Mouse (Mus musculus) layer of hippocampus, postnatal 14 days (tissue): ENCODE results near the gene Znhit3. TPM values are rescaled to one million over a fixed set of nuclear protein-coding genes. Genes with fewer than 3 reads are reported as not detected.

Experiments
- DNase-seq, 2 experiments: peaks; one replicate each; pipeline ENCODE4 v3.0.0; 2021 to 2022; ENCODE audit warnings: low spot score in 2 of 2, mixed read lengths in 1 of 2
- total RNA-seq, 2 experiments: library from RNA; stranded (reverse); gene quantifications; 2 replicates each; pipeline ENCODE4 v1.2.3; 2021

The Znhit3 gene
- total RNA-seq, 2 experiments from 2014 or later = 27.0 to 29.6 TPM

DNA sequence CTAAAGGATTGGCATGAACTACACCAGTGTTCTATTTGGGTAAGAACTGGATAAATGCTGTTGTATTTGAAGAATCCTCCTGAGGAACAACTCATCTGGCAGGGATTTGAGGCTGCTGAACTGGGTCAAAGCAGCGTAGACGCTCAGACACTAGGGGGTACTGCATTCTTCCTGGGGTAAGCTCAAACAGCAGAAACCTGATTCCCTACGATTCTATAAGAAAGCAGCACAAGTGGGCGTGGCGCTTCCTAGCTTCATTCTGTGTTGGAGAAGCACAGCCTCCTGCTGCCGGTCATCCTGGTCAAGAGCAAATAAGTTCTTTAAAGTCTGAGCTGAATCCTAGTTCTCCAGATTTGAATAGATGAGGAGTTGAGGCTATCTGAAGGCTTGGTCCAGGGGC lies 16.1 kb upstream of the Znhit3 start:
- DNase-seq = no peak

DNA sequence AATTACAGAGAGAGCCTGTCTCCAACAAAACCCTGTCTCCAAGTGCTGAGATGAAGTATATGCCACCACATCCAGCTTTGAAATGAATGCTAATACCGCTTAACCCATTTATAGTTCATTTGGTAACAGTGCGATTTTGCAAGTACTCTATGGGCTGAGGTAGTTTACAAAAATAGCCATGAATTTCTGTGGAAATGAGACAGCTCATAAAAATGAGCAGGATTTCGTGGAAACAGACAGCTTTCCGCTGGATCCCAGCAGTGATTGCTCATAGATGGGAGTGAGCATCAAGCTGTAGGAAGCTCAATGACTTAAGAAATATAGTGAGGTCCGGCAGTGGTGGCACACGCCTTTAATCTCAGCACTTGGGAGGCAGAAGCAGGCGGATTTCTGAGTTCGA lies 4.8 kb upstream of the Znhit3 start:
- DNase-seq = no peak

DNA sequence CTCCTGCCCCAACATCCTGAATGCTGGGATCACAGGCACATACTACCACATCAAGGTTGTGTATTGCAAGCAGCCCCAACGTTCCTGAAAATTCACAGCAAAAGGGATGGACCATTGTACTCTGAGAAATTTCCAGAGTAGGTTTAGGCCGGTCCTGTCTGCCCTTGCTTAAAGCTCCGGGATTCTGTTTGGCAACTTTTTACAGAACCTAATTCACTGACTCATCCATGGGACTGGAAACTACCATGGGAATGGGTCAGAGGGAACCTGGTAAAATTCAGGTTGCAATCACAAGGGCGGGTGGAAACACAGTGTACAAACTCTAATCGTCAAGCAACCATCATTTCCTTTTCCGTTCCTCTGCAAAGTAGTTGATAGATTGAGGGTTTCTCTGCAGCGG lies 3.8 kb upstream of the Znhit3 start:
- no peak for DNase-seq

DNA sequence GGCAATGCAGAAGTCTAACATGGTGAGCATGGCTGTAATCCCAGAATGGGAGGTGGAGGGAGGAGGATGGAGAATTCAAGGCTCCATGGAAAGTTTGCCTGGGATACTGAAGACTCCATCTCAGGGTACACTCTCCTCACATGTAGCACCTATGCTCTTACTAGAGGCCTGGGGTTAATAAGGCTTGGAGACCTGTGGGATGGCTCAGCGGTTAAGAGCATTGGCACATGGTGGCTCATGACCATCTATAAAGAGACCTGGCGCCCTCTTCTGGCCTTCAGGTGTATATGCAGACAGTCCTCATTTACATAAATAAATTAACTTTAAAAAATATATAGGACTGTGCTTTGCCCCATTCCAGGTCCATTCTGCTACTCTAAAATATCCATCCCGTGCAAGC lies 3.1 kb upstream of the Znhit3 start:
- DNase-seq = no peak

DNA sequence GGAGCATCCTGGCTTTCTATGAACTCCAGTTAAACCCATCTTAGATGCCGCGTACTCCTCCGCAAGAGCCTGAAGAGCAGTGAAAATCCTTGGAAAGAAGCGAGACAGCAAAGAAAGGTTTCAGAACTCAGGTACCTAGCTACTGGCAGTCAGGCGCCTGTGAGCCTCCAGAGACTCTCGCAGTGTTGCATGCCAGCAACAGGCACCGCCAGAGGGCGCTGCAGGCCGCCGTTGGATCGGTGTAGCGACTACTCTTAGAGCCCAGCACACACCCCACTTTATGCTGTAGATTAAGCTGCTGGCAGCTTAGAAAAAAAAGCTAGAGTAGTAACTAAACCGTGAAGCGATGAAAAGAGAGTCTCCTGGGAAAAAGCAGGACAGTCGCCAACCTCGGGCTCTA lies 2.3 kb upstream of the Znhit3 start:
- peak; percentile 88 to 90 for DNase-seq

DNA sequence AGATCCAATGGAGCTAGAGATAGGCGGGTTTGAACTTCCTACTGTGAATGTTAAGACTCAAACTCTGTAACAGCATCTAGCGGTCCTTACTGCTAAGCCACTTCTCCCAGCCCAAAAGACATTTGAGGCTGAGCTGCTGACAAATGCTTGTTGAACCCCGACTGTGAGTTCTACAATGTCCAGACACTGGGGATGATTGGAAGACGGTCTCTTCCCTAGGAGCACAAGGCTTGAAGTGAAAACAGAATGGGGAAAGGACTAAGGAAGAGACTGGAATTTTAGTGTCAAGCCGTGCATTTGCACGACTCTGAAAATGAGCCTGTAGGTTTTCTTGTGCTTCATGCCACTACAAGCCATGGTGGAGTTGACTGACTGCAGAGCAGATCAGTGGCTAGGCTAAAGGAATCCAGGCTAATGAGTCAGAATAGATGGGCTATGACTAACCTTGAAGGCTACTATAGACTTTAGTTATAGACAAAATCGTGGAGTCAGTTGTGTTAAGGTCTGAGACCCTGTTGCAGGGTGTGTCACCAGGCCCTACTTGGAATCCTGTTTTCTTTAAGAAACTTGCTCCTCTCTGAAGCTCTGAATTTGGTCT lies 636 bp upstream of the Znhit3 start:
- DNase-seq = no peak

DNA sequence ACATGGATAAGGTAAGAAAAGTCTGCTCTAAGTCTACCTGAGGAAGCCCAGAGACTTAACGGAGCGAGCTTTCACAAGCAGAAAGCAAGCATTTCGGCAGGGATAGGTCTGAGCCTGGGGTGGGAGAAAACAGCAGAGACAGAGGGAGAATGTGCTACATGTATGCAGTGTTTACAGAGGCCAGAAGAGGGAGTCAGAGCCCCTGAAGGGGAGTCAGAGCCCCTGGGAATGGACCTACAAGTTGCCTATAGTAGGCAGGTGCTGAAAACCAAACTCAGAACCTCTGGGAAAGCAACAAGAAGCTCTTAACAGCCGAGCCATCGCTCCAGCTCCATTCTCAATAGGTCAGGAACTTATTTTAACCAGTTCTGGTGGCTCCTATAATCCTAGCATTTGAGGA lies 1.5 kb downstream of the Znhit3 start:
- no peak for DNase-seq

DNA sequence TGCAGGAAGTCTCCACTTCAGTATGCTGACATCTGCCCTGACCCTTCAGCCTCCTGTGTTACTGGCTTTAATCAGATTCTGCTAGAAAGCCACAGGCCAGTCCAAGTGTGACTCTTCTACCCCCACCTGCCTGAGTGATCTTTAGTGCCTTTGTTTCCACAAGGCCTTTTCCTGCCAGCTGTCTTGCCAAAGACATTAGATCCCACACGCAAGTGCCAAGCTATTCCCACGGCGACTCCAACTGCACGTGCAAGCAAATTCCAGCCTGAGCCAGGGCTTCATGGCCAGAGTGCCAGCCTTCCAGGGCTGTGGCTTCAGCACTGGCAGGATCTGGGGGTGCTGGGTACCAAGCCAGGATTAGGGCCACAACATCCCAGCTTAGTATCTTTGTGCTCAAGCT lies 5.8 kb downstream of the Znhit3 start:
- no peak for DNase-seq

DNA sequence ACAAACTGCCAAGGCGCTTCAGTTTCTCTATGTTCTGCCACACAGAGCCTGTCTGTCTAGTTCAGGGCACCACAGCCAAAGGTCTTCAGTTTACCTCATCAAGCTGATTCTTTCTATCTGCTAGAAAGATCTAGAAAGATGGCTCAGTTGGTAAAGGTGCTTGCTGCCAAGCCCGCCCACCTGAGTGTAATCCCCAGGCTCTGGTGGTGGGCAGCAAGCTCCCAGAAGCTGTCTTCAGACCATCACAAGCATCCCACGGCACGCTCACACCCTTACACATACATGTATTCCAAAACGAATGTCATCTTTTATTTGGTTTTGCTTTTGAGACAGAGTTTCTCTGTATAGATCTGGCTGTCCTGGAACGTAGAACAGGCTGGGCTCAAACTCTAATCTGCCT lies 7.7 kb downstream of the Znhit3 start:
- DNase-seq = no peak

DNA sequence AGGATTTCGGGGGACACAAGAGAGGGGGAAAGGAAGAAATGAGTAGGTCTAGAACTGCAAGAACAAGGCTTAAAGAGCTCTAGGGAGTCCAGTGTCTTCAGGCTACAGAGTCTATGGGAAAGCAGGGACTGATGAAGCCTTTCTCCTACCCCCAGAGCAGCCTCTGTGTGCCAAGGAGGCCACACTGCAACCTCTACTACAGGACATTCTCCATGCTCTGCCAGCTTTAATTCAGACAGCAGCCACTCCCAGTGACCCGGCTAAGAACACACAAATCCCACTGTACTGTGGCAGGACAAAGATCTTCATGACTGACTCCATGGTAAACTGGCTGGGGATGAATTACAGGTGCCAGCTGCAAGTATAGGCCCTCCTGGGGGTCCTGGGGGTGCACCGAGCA lies 9.1 kb downstream of the Znhit3 start:
- DNase-seq = no peak

DNA sequence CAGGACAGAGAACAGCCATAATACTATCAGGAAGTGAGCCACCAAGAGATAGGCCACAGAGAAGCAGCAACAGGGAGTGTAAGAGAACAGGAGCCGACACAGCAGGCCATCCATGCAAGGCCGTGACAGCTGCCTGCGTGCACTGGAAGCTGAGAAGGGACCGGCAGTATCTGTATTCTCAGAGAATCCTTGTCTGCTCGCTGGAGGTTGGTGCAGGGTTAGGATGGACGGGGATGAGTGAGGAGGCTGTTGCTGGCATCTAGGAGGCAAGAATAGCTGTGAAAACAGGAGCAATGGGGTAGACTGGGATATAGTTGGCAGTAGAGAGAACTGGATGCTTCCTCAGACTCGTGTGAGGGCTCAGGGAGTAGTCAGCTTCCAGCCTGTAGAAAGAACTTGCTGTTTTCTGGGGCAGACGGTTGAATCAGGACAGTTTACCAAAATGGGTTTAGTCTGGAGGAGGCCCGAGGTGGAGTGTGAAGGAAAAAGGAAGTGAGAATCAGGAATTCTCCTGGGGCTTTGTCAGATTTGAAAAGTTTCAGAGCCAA lies 11.5 kb downstream of the Znhit3 start:
- DNase-seq = no peak

DNA sequence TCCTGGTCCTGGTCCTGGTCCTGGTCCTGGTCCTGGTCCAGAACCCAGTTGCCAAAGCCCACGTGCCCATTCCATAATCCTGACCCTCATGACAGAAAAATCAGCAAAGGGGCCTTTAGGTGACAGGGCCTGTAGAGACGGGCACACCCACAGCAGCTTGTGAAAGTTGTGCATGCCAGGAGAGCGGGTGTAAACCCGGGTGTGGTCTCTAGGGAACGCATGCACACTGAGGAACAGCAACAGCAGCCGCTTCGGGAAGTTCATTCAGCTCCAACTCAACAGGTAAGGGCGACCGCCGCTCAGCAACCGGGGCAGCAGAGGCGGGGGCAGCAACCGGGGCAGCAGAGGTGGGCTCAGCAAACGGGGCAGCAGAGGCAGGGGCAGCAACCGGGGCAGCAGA lies 23.1 kb downstream of the Znhit3 start:
- no peak for DNase-seq

DNA sequence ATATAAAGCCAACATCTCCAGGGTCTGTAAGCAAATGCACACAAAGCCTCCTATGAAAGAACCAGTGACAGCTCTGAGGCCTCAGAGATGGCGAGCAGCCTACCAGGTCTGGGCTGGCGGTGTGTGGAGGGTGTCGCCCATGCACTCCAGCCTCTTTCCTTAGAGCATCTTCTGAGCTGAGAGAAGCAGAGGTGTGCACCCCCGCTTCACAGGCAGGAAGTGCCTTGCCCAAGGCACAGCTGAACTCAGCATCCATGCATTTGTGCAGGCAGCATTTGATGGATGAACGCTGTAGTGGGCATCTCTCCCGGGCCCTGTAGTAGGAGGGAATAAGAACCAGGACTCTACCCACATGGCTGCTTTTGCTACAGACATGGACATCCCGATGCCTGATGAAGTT lies 24.5 kb downstream of the Znhit3 start:
- no peak for DNase-seq

DNA sequence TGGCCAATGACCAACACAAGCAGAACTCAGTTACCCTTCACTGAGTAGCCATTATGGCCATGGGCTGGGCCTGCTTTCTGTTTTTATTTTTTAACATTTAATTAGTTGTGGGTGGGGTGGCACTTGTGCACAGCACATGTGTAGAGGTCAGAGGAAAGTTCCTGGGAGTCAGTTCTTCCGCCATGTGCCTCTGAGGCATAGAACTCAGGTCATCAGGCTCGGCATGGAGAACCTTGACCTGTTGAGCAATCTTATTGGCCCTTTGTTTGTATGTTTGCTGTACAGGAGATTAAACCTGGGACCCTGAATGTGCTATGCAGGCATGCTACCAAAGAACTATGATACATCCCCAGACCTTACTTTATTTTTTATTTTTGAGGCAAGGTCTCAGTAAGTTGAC lies 26.7 kb downstream of the Znhit3 start:
- no peak for DNase-seq

DNA sequence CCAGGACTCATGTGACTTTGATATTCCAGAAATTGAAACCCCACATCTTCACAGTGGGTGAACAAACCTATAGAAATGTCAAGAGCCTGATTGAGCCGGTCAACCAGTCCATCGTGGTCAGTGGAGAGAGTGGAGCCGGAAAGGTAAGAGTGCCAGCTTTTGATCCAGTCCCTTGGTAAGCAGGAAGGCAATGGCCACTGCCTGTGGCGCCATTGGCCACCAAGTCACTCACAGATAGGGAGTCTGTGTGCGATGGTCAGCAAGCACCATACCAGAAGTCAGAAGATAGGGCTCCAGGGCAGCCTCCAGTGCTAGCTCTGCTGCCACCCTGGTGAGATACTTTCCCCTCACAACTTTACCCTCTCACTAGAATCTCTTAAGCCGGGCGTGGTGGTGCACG lies 28.1 kb downstream of the Znhit3 start:
- DNase-seq = no peak

DNA sequence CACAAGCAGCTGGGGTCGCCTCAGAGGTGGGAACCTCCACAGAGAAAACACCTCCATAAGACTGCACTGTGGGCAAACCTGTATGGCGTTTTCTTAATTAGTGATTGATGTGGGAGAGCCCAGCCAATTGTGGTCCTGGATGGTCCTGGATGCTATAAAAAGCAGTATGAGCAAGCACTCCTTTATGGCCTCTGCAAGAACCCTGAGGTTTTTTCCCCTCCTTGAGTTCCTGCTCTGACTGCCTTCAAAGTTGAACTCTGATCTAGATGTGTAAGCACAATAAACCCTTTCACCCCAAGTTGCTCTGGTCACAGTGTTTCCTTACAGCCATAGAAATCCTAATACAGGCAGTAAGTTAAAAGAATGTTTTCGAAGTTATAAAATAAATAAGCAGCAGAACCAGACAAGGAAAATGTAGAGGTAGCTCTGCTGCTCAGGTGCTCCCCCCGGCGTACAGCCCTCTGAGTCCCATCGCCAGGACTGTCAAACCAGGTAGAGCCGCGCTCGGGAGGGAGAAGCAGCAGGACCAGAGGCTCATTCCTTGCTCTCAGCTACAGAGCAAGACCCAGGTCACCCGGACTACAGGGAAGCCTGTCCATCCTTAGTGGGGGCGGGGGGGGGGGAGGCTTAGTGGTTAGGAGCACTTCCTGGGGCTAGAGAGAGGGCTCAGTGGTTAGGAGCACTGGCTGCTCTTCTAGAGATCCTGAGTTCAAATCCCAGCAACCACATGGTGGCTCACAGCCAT lies 29.2 kb downstream of the Znhit3 start:
- DNase-seq = no peak

DNA sequence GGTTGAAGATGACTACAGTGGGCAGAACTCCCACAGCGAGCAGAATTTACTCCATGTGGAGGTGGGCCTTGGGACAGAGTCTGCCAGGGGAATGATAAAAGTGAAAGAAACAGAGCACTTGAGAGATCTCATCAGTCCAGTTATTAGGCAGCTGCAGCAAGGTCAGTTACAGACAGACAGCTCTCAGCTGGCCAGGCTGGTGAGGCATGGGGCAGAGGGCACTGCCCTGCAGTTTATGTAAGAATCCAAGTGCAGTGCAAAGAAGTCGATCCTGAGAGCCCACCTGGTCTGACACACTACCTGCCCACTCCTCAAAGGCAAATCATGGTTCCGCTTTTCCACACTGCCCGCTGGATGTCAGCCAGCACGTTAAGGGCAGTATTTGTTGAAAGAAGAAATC lies 29.9 kb downstream of the Znhit3 start:
- DNase-seq = no peak

DNA sequence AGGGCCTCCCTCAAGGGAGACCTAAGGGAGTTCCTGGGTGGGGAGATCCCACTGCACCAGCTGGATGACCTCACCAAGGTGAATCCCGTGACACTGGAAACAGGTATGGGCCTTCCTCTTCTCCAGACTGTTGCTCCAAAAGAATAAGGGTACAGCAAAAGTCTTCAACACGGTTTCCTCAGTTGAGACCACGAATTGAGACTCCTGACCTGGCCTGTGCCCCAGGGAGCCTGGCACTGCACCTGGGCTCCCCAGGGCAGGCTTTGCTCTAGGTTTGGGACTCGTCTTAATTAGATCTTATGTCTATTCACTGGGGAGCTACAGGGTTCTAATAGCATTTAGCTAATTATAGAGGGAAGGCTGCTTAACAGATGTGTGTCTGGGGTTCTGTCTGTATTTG lies 30.9 kb downstream of the Znhit3 start:
- DNase-seq = no peak

DNA sequence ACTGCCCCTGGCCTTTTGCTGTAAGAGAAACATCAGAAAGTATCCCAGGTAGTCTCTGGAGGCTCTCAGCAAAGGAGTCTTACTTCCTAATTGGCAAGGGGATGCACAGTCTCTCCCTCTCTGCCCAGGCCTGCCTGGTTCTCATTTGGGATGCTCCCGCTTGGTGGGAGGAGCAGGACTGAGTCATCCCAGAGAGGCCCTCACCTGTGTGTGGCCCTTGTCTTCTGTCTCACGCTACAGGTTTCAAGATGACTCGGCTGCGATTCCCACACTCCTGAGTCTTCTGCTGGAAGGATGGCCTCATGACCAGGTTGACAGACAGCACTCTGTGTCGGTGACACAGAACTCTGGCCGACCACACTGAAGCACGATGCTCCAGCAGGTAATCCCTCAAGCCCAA lies 33.8 kb downstream of the Znhit3 start:
- DNase-seq = no peak

DNA sequence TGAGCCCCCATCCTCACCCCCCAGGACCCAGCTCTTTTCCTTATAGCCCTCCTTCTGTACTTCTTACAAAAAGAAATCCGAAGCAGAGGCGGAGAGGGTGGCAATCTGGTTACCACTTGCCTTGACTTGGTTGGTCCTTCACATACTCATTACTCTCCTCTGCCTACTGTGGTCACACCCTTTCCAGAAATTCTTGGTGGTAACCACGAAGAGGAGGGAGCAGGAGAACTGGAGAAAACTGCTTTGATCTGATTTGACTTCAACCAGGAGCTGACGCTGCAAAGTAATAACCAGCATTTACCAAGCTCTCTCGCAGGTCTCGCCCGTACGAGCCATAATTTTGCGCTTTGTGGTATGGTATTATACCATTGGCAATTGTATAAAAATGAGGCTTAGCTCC lies 35.2 kb downstream of the Znhit3 start:
- no peak for DNase-seq

DNA sequence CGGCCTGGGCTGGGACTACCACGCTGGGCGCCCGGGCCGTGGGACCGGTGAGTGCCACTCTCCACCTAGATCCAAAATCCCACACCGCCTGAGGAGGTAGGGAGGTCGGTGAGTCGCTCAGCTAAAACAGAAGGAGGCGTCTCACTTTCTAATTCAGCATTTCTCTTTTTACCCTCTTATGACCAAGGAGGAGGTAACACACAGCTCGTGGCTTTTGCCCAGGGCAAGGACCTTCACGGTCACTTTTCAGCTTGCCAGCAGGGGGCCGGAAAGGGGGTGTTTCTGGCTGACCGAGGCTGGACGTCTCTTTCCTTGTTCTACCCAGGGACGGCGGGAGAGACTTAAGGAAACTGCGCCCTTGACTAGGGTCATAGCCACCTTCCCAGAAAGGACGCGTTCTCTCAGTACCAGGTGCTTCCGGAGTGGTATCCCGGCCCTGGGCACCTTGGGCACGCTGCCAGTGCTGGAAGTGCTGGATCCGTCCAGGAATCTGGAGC lies 35.7 kb downstream of the Znhit3 start:
- peak in 1 of 2 experiments; percentile 22 for DNase-seq

DNA sequence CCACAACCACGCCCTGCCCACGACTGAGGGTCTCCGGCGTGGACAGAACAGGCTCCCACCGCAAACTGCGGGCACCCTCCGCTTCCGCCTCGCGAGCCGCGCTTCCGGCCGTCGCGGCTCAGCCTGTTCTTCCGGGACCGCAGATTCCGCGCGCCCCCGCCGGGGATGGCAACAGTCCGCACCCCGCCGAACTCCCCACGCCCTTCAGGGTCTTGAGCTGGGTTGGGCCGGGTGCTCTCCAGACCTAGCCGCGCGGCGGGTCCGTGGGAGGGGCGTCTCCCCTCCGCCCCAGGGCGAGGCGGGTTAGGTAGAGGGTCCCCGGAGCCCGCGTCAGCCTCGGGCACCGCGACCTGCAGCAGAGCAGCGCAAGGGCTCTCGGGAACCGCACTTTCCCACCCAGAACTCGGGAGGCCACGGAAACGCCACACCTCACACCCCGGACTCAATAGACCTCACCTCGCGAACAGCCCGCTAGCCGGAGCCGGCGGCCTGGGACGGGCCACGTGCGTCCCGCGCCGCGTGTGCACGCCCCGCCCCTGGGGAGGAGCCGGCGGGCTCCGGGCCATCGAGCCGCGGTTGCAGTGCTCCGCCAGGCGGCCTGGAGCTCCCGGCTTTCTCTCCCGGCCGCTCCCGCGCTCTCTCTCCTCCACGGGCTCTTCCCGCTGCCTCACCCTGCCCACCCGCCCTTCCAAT lies 36.2 kb downstream of the Znhit3 start, which contains the start of the genes Myo19 and Pigw:
Gene Myo19 (plus strand): TSS at position 377 of the 693 bp plus-strand sequence.
Gene Pigw (minus strand): TSS at position 514 of the 693 bp plus-strand sequence.
- peak; percentile 70 to 73 for DNase-seq
